ENCODE assay signal across 9 mouse cellular contexts in the genomic region with DNA sequence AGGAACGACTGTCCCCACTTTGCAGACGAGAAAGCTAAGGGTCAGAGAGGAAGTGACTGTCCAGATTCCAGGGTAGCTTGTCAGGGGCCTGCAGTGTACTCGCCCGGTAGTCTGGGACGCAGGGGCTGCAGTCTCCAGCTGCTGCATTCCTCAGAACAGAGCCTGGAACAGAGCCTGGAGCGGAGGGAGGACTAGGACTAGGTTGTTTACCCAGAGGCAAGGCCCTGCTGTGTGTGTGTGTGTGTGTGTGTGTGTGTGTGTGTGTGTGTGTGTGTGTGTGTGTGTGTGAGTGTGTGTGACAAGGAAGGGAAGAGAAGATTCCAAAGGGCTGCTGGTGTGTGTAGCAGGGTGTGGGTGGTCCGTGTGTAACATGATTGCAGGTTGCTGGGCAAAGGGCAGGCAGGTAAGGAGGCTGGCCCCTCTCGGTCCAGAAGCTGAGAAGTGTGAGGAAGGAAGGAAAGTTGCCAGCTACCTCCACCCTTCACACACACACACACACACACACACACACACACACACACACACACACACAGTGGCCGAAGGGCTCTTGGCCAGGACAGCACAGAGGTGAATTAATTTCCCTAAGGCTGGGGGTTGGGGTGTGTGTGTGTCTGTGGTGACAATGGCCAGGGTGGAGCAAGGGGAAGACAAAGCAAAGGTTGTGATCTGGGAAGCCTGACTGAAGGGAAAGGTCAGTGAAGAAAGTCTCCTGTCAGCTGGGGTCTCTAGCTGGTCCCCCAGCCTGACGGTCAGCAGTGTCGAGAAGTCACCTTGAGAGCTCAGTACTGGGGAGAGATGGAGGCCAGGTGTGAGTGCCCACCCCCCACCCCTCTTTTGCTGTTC. TPM values are rescaled to one million over a fixed set of nuclear protein-coding genes. Genes with fewer than 3 reads are reported as not detected.
A peak's percentile ranks its signal among the peaks of the same experiment; 100 is the strongest.
DNase-seq lines count a peak whose midpoint lies in the region; ATAC-seq lines count a peak whose summit lies in the region.
"Had no signal": no experiment of that assay in that cellular context is flagged by ENCODE, and none has a peak within 500 bp of the region (broad histone marks: within the 10 kb centered on the region; RNA-seq: fewer than 3 reads in every experiment).

No protein-coding gene starts in this region.

- ATAC-seq in intestine, embryonic 16.5 days, result peak; percentile 90
- peak; percentile 20 for ATAC-seq in liver, embryonic 15.5 days (ENCODE audit: insufficient read depth)
- no peak for ATAC-seq in activated CD4-positive, CD25-positive, alpha-beta regulatory T cell, adult 4 months
- ATAC-seq in megakaryocyte-erythroid progenitor cell, adult 5-6 weeks (replicated peaks; ENCODE audit: low FRiP score, low TSS enrichment, poor library complexity, severe bottlenecking), result no peak

- no peaks in the 10 kb centered on the region for H3K27me3 ChIP-seq in intestine, embryonic 16.5 days (replicated peaks; ENCODE audit: control insufficient read depth, insufficient read depth, low read length)
- no peaks in the 10 kb centered on the region for H3K27me3 ChIP-seq in liver, embryonic 15.5 days
- H3K27me3 ChIP-seq: neural tube, embryonic 12.5 days had no signal

- peaks cover 49% of the 10 kb centered on the region for H3K4me1 ChIP-seq in intestine, embryonic 16.5 days (ENCODE audit: control insufficient read depth, insufficient read depth, low read length)
- H3K4me1 ChIP-seq in liver, embryonic 15.5 days (replicated peaks), result peaks cover 55% of the 10 kb centered on the region

- no peaks in the 10 kb centered on the region for H3K9me3 ChIP-seq in intestine, embryonic 16.5 days (ENCODE audit: control insufficient read depth, low read length)
- H3K9me3 ChIP-seq in liver, embryonic 15.5 days (replicated peaks), result no peaks in the 10 kb centered on the region
- H3K9me3 ChIP-seq: neural tube, embryonic 12.5 days had no signal

- peak overlapping the region; percentile 98 for H3K27ac ChIP-seq in intestine, embryonic 16.5 days (ENCODE audit: low read length)
- peak overlapping the region; percentile 55 for H3K27ac ChIP-seq in liver, embryonic 15.5 days (replicated peaks)

- 9% methylated on average over 11 of the region's 11 CpGs for WGBS in intestine, embryonic 16.5 days
- WGBS in liver, embryonic 15.5 days (ENCODE audit: insufficient replicate concordance), result 53% methylated on average over 11 of the region's 11 CpGs

- peak overlapping the region; percentile 15; the same call in 1 of the 2 replicates for H3K4me3 ChIP-seq in intestine, embryonic 16.5 days (ENCODE audit: low read length)
- no peak overlapping the region for H3K4me3 ChIP-seq in liver, embryonic 15.5 days (replicated peaks)
- H3K4me3 ChIP-seq: neural tube, embryonic 12.5 days had no signal

- DNase-seq in 3T3-L1 (ENCODE audit: low read depth, low spot score), result peak; percentile 83
- peak; percentile 76 for DNase-seq in adrenal gland, postnatal 14 days
- peak; percentile 81 for DNase-seq in gastrocnemius, postnatal 25 days
- peak; percentile 69 for DNase-seq in ovary, postnatal 14 days (ENCODE audit: low spot score)

- no peaks in the 10 kb centered on the region; the same call in 1 of the 2 replicates for H3K36me3 ChIP-seq in intestine, embryonic 16.5 days (ENCODE audit: control insufficient read depth, insufficient read depth, low read length)
- peaks cover 19% of the 10 kb centered on the region for H3K36me3 ChIP-seq in liver, embryonic 15.5 days (replicated peaks)

- peak overlapping the region; percentile 31 for H3K4me2 ChIP-seq in intestine, embryonic 16.5 days (ENCODE audit: low read depth, low read length)
- no peak overlapping the region for H3K4me2 ChIP-seq in liver, embryonic 15.5 days

- peak overlapping the region; percentile 62 for H3K9ac ChIP-seq in intestine, embryonic 16.5 days (ENCODE audit: low read depth, low read length)
- no peak overlapping the region for H3K9ac ChIP-seq in liver, embryonic 15.5 days
- H3K9ac ChIP-seq: neural tube, embryonic 12.5 days had no signal

RNA-seq across cellular contexts. Expression of gene Hexim2, which starts 9.1 kb away (rescaled TPM):
- total RNA-seq in adrenal gland, postnatal 14 days (2021), result 3.9 and 5.6 TPM in 2 replicates
- total RNA-seq in gastrocnemius, postnatal 25 days (2021), result 1 to 10 TPM; 1.0 to 1.9 TPM
- polyA plus RNA-seq in intestine, embryonic 16.5 days (2015; fragmentation: Nextera tagmentation; extraction: Ambion mirVana), result 5.8 TPM in 2 replicates
- polyA plus RNA-seq in liver, embryonic 15.5 days (2015; fragmentation: Nextera tagmentation; extraction: Ambion mirVana), result 4.2 and 4.7 TPM in 2 replicates
- polyA plus RNA-seq in activated CD4-positive, CD25-positive, alpha-beta regulatory T cell, adult 4 months (2017; shearing (Covaris generic)), result 1 to 10 TPM; 2.2 to 3.6 TPM
- 4.1 and 12.1 TPM in 2 replicates for total RNA-seq in megakaryocyte-erythroid progenitor cell, adult 5-6 weeks (2014; fragmentation: Nextera tagmentation)
- 1.6 and 7.8 TPM in 2 replicates for total RNA-seq in megakaryocyte-erythroid progenitor cell, adult 5-6 weeks (2017)

RNA-seq across cellular contexts. Expression of gene Hexim1, which starts 25.3 kb away (rescaled TPM):
- 57.8 and 62.1 TPM in 2 replicates for total RNA-seq in adrenal gland, postnatal 14 days (2021)
- total RNA-seq in gastrocnemius, postnatal 25 days (2021), result 10 to 100 TPM; 17.4 to 19.0 TPM
- 4.2 and 4.6 TPM in 2 replicates for polyA plus RNA-seq in intestine, embryonic 16.5 days (2015; fragmentation: Nextera tagmentation; extraction: Ambion mirVana)
- polyA plus RNA-seq in liver, embryonic 15.5 days (2015; fragmentation: Nextera tagmentation; extraction: Ambion mirVana), result 1.8 and 1.9 TPM in 2 replicates
- polyA plus RNA-seq in activated CD4-positive, CD25-positive, alpha-beta regulatory T cell, adult 4 months (2017; shearing (Covaris generic)), result 1 to 10 TPM; 3.4 TPM
- total RNA-seq in megakaryocyte-erythroid progenitor cell, adult 5-6 weeks (2014; fragmentation: Nextera tagmentation), result 10.5 and 15.5 TPM in 2 replicates
- total RNA-seq in megakaryocyte-erythroid progenitor cell, adult 5-6 weeks (2017), result 22.8 and 32.0 TPM in 2 replicates

RNA-seq across cellular contexts. Expression of gene Fmnl1, which starts 29.6 kb away (rescaled TPM):
- 14.4 and 30.4 TPM in 2 replicates for total RNA-seq in adrenal gland, postnatal 14 days (2021)
- 1 to 10 TPM; 4.7 to 4.9 TPM for total RNA-seq in gastrocnemius, postnatal 25 days (2021)
- polyA plus RNA-seq in intestine, embryonic 16.5 days (2015; fragmentation: Nextera tagmentation; extraction: Ambion mirVana), result 2.2 and 2.3 TPM in 2 replicates
- 5.7 and 6.2 TPM in 2 replicates for polyA plus RNA-seq in liver, embryonic 15.5 days (2015; fragmentation: Nextera tagmentation; extraction: Ambion mirVana)
- 10 to 100 TPM; 60.0 to 62.7 TPM for polyA plus RNA-seq in activated CD4-positive, CD25-positive, alpha-beta regulatory T cell, adult 4 months (2017; shearing (Covaris generic))
- 32.2 and 35.9 TPM in 2 replicates for total RNA-seq in megakaryocyte-erythroid progenitor cell, adult 5-6 weeks (2014; fragmentation: Nextera tagmentation)
- total RNA-seq in megakaryocyte-erythroid progenitor cell, adult 5-6 weeks (2017), result 7.4 and 9.7 TPM in 2 replicates

RNA-seq across cellular contexts. Expression of gene Acbd4, which starts 39.8 kb away (rescaled TPM):
- 77.8 and 84.9 TPM in 2 replicates for total RNA-seq in adrenal gland, postnatal 14 days (2021)
- total RNA-seq in gastrocnemius, postnatal 25 days (2021), result 10 to 100 TPM; 23.7 to 29.7 TPM
- polyA plus RNA-seq in intestine, embryonic 16.5 days (2015; fragmentation: Nextera tagmentation; extraction: Ambion mirVana), result 30.4 and 32.5 TPM in 2 replicates
- 60.6 and 60.9 TPM in 2 replicates for polyA plus RNA-seq in liver, embryonic 15.5 days (2015; fragmentation: Nextera tagmentation; extraction: Ambion mirVana)
- polyA plus RNA-seq in activated CD4-positive, CD25-positive, alpha-beta regulatory T cell, adult 4 months (2017; shearing (Covaris generic)), result 10 to 100 TPM; 18.4 to 24.0 TPM
- total RNA-seq in megakaryocyte-erythroid progenitor cell, adult 5-6 weeks (2014; fragmentation: Nextera tagmentation), result 6.8 and 15.5 TPM in 2 replicates
- total RNA-seq in megakaryocyte-erythroid progenitor cell, adult 5-6 weeks (2017), result 10.8 and 11.4 TPM in 2 replicates

RNA-seq across cellular contexts. Expression of gene Plcd3, which starts 39.9 kb away (rescaled TPM):
- 9.3 and 11.2 TPM in 2 replicates for total RNA-seq in adrenal gland, postnatal 14 days (2021)
- 1 to 10 TPM; 3.2 to 3.9 TPM for total RNA-seq in gastrocnemius, postnatal 25 days (2021)
- 2.1 and 2.3 TPM in 2 replicates for polyA plus RNA-seq in intestine, embryonic 16.5 days (2015; fragmentation: Nextera tagmentation; extraction: Ambion mirVana)
- 0.31 and 0.45 TPM in 2 replicates for polyA plus RNA-seq in liver, embryonic 15.5 days (2015; fragmentation: Nextera tagmentation; extraction: Ambion mirVana)
- polyA plus RNA-seq in activated CD4-positive, CD25-positive, alpha-beta regulatory T cell, adult 4 months (2017; shearing (Covaris generic)), result under 1 TPM in 1 of 2 experiments, not detected in 1; 0.20 TPM
- total RNA-seq in megakaryocyte-erythroid progenitor cell, adult 5-6 weeks (2014; fragmentation: Nextera tagmentation), result not detected in 2 replicates
- not detected in 2 replicates for total RNA-seq in megakaryocyte-erythroid progenitor cell, adult 5-6 weeks (2017)

Comparison
In these comparisons a context has a peak if more than half of its experiments do, and no peak if none do; other contexts are left out.
1. ATAC-seq: peak in intestine, embryonic 16.5 days (single experiment) and liver, embryonic 15.5 days (single experiment); none in activated CD4-positive, CD25-positive, alpha-beta regulatory T cell, adult 4 months (single experiment) and megakaryocyte-erythroid progenitor cell, adult 5-6 weeks (single experiment).
2. Peak in every context shown above with its lines, with median percentiles within 50 percentile points of each other: DNase-seq.